Mouse (Mus musculus) granulocyte monocyte progenitor cell, adult 5-6 weeks (primary cell): ENCODE results near the gene Vps4b. TPM values are rescaled to one million over a fixed set of nuclear protein-coding genes. Genes with fewer than 3 reads are reported as not detected.
A peak's percentile ranks its signal among the peaks of the same experiment; 100 is the strongest.

Experiments used
- ATAC-seq: replicated peaks from 2 replicates; pipeline ENCODE4 v1.8.0; 2016; ENCODE audit warnings: mild to moderate bottlenecking, moderate TSS enrichment, inconsistent platforms; ENCODE audit not compliant: poor library complexity, severe bottlenecking
- total RNA-seq, 2 experiments: library from RNA; stranded (forward) in 1 of 2; stranded (reverse) in 1 of 2; fragments of 200-712, 200-1000 nt in 1 of 2; fragments of >200 nt in 1 of 2; fragmentation: Nextera tagmentation in 1 of 2; gene quantifications; 2 replicates each; pipeline ENCODE4 v1.2.3; 2014 to 2017

Vps4b gene
- total RNA-seq (2014; fragmentation: Nextera tagmentation) (79.2 and 94.1 TPM in 2 replicates), total RNA-seq (2017) (84.5 and 105 TPM in 2 replicates)

GRCm38 (mm10) chr1:106796542-106796924 is at the start of gene Vps4b:
Gene Vps4b (minus strand): TSS chr1:106796728.
- ATAC-seq = peak; percentile 93

GRCm38 (mm10) chr1:106828784-106829183 is 32.3 kb upstream of the Vps4b start:
- no peak for ATAC-seq

GRCm38 (mm10) chr1:106822297-106822696 is 25.8 kb upstream of the Vps4b start:
- no peak for ATAC-seq

GRCm38 (mm10) chr1:106818323-106818722 is 21.8 kb upstream of the Vps4b start:
- peak; percentile 61 for ATAC-seq

GRCm38 (mm10) chr1:106816766-106817165 is 20.2 kb upstream of the Vps4b start:
- no peak for ATAC-seq

- ATAC-seq = peak; percentile 95
Observed at GRCm38 (mm10) chr1:106815265-106815664, 18.7 kb upstream of the Vps4b start.

GRCm38 (mm10) chr1:106814864-106815263 is 18.3 kb upstream of the Vps4b start:
- ATAC-seq = peak; percentile 81

- ATAC-seq = no peak
Observed at GRCm38 (mm10) chr1:106799931-106800330, 3.4 kb upstream of the Vps4b start.

GRCm38 (mm10) chr1:106799406-106799805 is 2.9 kb upstream of the Vps4b start:
- no peak for ATAC-seq

GRCm38 (mm10) chr1:106796987-106797779 is 655 bp upstream of the Vps4b start:
- no peak for ATAC-seq

GRCm38 (mm10) chr1:106795634-106796541 is 640 bp downstream of the Vps4b start:
- peak; percentile 58 for ATAC-seq

GRCm38 (mm10) chr1:106774896-106775295 is 21.6 kb downstream of the Vps4b start:
- no peak for ATAC-seq

- ATAC-seq = no peak
Observed at GRCm38 (mm10) chr1:106774092-106774491, 22.4 kb downstream of the Vps4b start.

- no peak for ATAC-seq
Observed at GRCm38 (mm10) chr1:106768773-106769172, 27.8 kb downstream of the Vps4b start.

- ATAC-seq = no peak
Observed at GRCm38 (mm10) chr1:106765771-106766170, 30.8 kb downstream of the Vps4b start.

GRCm38 (mm10) chr1:106764846-106765245 is 31.7 kb downstream of the Vps4b start:
- ATAC-seq = no peak

GRCm38 (mm10) chr1:106764281-106764680 is 32.2 kb downstream of the Vps4b start:
- no peak for ATAC-seq

GRCm38 (mm10) chr1:106760750-106761149 is 35.8 kb downstream of the Vps4b start:
- ATAC-seq = no peak

GRCm38 (mm10) chr1:106759572-106760435 is 36.7 kb downstream of the Vps4b start, which contains the start of gene Kdsr:
Gene Kdsr (minus strand): TSS chr1:106759727.
- peak; percentile 90 for ATAC-seq
